Mouse (Mus musculus) urinary bladder, postnatal 25 days (tissue): Measurements from ENCODE around the gene Fst.

Source experiments
- DNase-seq: peaks from one replicate; pipeline ENCODE4 v3.0.0; 2022; ENCODE audit warnings: low spot score

Fst gene

GRCm38 (mm10) chr13:114458886-114459700 is at the start of gene Fst:
Fst (minus strand) TSS chr13:114458951.
- DNase-seq = no peak

- no peak for DNase-seq
Measured at GRCm38 (mm10) chr13:114493826-114494225, 35.1 kb upstream of the Fst start.

- DNase-seq = no peak
Measured at GRCm38 (mm10) chr13:114488178-114488577, 29.4 kb upstream of the Fst start.

DNA sequence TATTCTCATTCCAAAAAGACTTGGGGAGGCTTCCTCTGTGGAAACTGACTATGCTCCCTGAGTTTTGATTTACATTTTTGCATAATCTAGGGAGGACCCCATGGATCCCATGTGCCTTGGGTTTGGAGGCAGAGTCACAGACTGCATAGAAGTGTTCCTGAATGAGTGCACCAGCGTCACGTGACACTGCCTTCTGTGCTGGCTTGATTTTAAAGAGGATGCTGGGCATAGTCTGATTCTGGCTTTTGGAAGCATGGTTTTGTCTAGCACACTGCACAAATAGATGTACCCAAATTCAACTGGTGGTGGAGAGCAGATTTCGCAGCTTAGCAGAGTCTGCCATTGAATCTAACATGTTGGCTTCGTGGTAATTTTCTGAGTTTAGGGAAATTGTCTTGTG is 19.6 kb upstream of the Fst start:
- DNase-seq = no peak

DNA sequence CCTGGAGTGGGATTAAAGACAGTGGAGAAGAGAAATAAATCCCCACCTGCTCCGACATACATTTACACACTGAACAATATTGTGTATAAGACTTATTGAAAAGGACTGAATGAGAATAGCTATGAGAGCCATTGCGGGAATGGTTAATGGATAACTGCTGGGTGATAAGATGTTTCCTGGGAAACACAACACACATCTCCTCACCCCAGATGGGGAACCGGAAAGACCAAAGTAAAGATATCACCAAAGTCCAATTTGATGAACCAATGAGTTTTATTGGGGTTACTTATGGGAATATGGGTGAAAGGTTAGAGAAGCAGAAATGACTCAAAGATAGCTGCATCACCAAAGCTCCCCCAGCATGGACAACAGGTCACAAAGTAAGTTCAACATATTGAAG is 11.2 kb upstream of the Fst start:
- DNase-seq = no peak

- DNase-seq = no peak
Measured at GRCm38 (mm10) chr13:114466269-114466919, 7.6 kb upstream of the Fst start.

DNA sequence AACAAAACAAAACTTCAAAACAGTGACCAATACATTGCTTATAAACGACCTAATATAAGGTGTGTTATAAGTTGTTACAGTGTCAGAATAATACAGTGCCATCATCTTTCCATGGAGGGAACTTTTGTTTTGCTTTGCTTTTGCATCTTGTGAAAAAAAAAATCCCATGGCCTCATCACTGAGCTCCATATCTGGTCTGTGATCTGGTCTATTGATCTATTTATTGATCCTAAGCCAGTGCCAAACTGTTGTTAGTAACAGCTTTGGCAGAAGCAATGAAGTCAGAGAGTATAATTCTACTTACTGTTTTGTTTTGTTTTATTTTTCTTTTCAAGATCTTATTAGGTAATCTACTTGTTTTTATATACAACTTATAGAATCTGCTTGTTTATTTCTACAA is 6.6 kb upstream of the Fst start:
- no peak for DNase-seq

GRCm38 (mm10) chr13:114464824-114465223 is 6.1 kb upstream of the Fst start:
- no peak for DNase-seq

- no peak for DNase-seq
Measured at GRCm38 (mm10) chr13:114462548-114463408, 4.0 kb upstream of the Fst start.

GRCm38 (mm10) chr13:114460306-114460892 is 1.6 kb upstream of the Fst start:
- DNase-seq = no peak

DNA sequence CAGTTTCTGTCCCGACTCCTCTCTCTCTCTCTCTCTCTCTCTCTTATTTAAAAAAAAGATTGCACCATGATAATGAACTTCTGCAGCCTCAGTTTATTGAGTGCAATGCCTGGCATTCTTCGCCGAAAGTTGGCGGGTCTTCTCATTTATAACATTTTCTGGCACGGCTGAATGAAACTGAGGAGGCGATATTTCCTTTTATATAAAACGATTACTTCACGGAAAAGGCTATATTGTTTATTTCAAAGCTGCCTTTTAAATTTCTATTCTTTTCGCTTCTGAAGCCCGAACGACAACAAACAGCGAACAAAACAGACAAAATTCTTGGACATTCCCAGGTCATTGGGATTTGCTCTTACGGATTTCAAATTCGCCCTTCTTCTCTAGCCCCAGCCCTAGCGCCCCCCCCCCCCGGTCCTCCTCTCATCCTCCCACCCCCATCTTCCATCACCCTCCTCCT is 980 bp upstream of the Fst start:
- no peak for DNase-seq

GRCm38 (mm10) chr13:114458291-114458885 is 363 bp downstream of the Fst start:
- DNase-seq = peak; percentile 16

DNA sequence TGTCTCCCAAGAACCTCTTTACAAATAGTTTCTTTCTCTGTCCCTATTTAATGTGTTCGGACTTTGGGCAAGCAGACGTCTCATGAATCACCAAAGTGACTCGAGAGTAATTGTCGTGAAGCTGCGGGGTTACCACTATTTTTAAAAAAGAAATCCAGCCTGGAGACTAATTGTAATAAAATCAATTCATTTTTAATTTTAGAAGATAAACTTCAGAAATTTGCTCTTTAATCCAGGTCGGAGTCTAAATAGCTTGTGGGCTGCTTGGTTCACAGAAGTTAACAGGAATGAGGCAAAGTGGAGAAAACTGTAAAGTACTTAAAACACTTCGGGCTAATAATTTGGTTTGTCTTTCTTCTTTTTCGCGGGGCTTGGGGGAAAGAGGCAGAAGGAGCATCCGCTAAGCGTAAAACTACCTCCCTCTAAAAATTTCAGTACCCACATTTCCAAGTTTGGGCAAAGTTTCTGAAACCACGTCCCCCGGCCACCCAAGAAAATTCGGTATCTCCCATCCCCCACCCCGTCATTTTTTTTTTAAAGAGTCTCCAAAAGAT is 1.1 kb downstream of the Fst start:
- no peak for DNase-seq

DNA sequence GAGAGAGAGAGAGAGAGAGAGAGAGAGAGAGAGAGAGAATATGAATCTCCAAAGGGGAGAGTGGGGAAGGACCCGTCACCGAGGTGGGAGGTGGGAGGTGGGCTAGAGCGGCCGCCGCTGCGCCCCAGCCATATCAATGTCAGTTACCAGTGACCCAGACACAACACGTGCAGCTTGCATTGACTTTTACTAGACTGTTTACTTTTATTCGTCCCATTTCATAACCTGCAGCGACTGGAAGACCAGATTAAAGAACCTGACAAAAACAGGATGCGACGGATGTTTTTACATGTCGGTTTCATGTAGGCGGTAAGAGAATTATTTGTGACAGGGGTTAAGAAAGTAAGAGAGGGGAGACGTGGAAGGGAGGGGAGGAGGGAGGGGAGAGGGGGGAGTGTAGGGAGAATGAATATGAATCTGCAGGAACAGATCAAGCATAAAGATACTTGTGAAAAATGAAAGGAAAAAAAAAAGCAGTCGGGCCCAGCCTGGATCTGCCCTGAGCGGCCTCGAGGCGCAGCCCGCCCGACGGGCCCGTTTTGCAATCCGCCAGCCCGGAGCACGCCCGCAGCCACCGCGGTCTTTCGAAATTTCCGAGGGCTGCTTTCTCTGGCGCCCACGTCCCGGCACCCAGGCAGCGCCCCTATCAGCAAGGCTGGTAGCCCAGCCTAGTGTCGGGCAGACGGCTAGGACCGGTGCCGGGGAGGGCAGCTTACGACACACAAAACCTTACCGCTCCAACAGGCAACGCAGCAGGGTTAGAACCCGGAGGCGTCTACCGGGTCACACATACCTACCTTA is 1.8 kb downstream of the Fst start:
- peak; percentile 32 for DNase-seq

GRCm38 (mm10) chr13:114456224-114456623 is 2.5 kb downstream of the Fst start:
- DNase-seq = peak; percentile 14

DNA sequence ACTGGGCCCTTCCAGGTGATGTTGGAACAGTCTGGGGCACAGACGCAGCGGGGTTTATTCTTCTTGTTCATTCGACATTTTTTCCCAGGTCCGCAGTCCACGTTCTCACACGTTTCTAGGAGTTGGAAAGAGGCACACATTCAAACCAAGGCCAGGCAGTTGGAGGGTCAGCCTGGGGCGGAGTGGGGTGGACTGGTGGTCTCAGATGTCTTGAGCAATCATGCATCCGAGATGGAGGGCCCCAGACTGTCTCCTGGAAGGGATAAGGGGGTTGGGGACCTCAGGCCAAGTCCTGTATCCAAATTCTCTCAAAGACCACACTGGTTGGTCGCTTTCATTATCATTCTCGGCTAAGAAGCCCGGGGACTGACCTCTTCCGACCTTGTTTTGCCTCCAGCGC is 3.0 kb downstream of the Fst start:
- DNase-seq = no peak

- no peak for DNase-seq
Measured at GRCm38 (mm10) chr13:114447213-114447612, 11.5 kb downstream of the Fst start.

GRCm38 (mm10) chr13:114432491-114432890 is 26.3 kb downstream of the Fst start:
- DNase-seq = no peak

DNA sequence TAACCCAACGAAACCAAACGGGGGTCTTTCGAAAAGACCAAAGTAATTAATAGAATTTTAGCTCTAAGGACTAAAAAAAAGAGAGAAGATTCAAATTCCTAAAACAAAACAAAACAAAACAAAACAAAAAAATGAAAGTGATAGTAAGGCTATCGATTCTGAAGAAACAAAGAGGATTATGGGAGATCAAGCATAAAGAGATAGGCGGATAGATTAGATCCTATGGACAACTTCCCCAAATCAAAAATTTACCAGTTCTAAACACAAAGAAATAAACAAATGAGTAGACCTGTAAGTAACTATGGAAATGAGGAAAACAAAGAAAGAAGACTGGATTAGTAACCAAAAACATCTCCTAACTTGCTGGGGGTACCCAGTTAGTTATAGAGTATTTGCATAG is 33.5 kb downstream of the Fst start:
- no peak for DNase-seq

GRCm38 (mm10) chr13:114420235-114420634 is 38.5 kb downstream of the Fst start:
- DNase-seq = peak; percentile 5

DNA sequence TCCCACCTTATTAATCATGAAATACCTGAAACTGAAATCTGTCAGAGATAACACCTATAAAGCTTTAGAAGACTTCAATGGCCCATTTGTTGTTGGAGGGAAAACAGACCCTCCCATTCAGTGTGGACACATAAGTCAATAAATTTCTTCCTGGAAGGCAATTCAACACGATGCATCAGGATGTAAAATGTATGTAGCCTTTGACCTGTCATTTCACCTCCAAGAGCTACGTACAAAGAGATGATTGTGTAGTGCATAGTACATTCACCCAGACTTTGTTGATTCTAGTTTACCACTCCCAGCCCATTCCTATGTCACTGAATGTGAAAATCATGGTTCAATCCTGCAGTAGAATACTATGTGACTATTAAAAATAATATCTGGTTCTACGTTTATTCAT is 39.4 kb downstream of the Fst start:
- DNase-seq = no peak
